Mouse (Mus musculus) inflammation-experienced regulatory T-cells, adult 6 months (primary cell): Measurements from ENCODE around the gene Tbc1d2. TPM values are rescaled to one million over a fixed set of nuclear protein-coding genes. Genes with fewer than 3 reads are reported as not detected.
"Not testable (repeated sequence)": the region's sequence is repeated elsewhere in the genome, so short reads cannot be mapped to it uniquely, and the experiment has no call there.

Experiments used
- ATAC-seq: one replicate; pipeline ENCODE4 v1.8.0; 2017
- polyA plus RNA-seq, 3 experiments: library from polyadenylated mRNA; unstranded; fragments of 100-300 nt; shearing (Covaris generic); gene quantifications; one replicate each; pipeline ENCODE4 v1.2.1; 2017

Gene Tbc1d2
- polyA plus RNA-seq, 3 experiments from 2014 or later, result 0.12 to 1.3 (median 0.34) TPM

DNA sequence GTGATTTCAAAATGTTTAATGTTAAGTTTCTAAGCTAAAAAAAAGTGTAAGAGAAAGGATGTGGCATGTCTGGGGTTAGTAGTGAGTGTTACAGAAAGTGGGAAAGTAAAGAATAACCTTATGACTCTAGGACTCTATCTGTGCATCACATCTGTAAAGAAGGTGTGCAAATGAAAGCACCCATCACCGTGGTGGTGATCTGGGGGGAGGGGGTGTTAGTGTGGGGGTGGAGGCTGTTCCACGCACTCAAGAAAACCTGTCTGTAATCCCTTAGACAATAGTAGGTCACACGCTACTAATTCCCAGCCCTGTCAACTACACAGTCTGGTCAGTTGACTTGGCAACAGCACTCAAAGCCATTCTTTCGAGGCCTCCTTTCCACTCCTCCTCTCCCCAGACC lies 8.7 kb downstream of the Tbc1d2 start:
- ATAC-seq, result no peak

DNA sequence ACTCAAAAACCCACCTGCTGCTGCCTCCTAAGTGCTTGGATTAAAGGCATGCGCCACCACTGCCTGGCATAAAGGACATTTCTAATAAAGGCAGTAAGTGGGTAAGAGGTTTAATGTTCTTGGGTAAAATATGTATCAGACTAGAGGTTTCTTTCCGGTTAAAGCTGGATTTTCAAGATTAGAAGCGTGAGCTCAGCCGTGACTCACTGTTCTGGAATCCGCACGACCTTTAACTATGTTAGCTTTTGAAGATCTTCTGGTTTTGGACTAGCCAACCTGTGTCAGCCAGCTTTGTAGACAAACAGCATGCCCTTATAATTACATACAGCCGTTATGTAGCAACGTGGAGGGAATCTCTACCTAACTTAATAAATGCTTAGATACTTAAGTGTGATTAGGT lies 10.1 kb downstream of the Tbc1d2 start:
- ATAC-seq, result no peak

DNA sequence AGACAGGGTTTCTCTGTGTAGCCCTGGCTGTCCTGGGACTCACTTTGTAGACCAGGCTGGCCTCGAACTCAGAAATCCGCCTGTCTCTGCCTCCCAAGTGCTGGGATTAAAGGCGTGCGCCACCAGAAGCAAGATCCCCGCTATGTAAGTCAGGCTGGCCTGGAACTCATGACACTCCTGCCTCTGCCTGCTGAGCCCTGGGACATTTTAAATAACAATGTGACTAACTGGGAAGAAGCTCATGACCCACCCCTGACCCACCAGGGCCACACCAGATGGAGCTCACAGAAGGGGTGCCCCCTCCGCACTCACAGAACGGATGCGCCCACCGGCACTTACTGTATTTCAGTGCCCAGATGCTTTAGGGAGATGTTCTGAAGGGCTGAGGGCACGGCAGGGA lies 12.8 kb downstream of the Tbc1d2 start:
- ATAC-seq, result not testable (repeated sequence)

DNA sequence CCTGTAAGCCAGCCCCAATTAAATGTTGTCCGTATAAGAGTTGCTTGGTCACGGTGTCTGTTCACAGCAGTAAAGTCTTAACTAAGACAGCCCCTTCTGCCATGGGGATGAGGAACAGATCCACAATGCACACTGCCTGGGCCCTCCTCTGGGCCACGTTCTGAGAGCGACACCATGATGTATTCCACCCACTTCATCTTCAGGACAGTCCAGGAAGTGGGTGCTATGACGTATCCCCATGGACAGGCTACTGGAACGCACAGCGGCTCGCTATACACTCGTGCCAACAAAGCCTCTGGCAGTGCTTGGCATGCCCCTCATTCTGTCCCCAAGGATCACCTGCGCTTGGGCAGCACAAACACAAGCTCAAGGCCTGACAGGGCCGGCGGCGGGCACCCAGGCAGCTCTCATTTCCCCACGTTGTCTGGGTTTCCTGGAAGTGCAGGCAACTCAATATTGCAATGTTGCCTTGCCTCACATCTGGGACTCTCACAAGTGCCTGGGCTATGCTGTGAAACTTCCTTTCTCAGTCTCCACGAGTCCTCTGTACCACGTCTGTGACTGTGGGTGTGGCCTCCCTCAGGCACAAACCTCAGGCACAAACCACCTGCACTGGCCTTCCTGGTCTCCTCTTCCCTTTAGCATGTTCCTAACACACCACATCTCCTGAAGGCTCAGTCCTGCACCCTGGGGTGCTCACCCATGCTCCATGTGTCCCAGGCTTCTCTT lies 14.1 kb downstream of the Tbc1d2 start:
- ATAC-seq, result no peak

DNA sequence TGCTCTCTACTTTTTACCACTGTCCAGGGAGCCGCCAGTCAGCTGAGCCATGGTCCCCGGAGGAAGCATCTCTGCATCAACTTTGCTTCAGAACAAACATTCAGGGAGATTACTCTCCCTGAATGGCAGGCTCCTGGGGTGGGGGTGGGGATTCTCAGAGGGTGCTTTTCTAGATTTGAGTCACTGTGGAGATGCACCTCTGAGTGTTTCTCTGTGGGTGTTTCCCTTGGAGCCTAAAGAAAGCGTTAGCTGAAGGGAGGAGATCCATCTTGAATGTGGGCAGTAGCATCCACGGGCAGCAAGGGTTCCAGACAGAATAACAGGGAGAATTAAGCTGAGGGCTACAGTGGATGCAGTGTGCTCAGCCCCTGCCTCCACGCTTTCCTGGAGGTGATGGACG lies 15.1 kb downstream of the Tbc1d2 start:
- no peak for ATAC-seq

DNA sequence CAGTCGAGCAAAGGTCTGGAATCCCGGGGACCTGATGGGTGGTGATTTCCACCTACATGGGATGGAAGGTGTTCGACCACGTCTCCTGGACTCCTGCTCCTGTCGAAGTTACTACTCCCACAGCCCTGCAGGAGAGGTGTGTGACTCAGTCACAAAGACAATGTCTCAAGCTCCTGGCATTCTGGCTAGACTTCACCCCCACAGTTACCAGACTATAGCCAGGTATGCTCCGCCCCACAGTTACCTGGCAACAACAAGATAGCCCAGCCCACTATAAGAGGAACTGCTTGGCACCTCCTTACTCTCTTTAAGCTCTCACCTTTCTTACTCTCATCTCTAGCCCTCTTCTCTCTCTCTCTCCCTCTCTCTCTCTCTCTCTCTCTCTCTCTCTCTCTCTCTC lies 16.4 kb downstream of the Tbc1d2 start:
- ATAC-seq, result not testable (repeated sequence)

DNA sequence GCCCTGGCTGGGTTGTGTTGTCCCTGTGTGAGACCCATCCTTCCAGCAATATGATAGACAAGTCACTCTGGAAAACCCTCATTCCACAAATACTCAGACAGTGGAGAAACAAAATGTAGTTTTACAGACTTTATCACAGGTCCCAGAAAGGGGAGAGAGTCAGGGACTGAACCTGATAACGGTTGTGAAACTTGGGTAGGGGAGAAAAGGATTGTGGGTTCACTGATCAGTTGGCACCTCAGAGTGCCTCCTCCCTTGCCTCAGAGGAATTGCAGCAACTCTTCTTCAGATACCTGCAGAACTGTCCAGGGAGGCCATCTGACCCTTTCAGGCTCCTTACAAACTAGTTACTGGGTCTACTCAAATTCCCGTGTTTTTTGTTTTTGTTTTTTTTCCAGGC lies 17.5 kb downstream of the Tbc1d2 start:
- no peak for ATAC-seq

DNA sequence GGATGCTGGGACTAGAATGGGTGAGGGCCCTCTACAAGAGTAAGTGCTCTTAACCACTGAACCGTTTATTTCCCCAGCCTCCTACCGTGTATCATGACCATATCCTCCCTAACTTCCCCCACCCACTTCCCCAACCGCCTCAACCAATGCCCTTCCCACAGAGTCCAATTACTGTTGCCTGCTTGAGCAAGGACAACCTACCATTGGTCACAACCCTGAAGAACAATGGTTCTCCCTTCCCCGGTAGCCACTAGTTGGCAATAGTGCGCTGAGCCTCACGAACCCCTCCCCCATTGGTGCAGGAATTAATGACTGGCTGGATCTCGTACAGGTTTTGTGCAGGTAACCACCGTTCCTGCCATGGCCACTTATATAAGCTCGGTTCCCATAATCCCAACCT lies 19.6 kb downstream of the Tbc1d2 start:
- ATAC-seq, result no peak

DNA sequence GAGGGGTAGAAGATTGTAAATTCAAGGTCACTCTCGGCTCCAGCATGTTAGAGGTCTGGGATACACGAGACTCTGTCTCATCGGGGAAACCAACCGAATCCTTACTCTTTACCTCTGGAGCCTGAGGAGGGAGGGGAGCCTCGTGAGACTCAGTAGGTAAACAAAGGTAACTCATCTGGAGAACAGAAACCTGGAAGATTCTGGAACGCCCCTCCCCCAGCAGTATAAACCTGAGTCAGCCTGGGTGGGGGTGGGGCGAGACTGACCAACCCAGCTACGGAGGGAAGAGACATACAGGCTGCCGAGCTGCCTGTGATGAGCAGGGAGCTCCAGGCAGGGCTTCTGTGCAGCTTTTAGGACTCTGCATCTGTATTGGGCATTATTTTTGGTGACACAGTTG lies 21.1 kb downstream of the Tbc1d2 start:
- ATAC-seq, result no peak

DNA sequence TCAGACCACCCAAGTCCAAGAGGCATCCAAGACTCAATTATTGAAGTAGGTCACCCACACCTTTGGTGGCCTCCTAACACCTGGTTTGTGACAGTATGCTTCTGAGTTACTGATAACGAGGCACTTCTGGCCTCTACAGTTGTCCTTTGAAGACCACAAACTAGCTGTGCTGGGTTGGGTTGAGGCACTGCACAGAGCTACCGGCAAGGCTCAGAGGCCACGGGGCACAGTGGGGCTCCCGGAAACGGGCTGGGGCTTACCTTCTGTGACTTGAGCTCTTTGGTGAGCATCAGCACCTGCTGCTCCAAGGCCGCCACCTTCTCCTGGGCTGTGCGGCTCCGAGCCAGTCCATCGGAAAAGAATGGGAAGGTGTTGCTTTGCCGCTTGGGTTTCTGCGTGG lies 21.9 kb downstream of the Tbc1d2 start:
- no peak for ATAC-seq

DNA sequence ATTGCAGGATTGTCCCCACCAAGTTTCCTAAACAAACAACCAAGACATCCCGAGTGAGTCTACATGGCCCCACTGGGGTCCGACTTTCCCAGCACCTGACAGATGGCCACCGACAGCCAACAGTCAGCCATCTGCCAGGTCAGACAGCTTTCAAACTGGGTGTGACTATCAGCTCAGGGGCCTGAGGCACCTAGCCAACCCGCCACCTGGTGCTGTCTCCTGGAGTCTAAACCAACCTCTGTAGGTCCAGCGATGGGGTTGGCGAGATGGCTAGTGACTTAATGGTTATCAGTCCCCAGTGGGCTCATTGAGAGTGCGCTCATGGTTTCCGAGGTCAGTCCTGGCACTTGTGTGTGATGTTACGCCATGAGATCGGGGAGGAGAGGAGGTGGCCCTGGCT lies 24.9 kb downstream of the Tbc1d2 start:
- no peak for ATAC-seq

DNA sequence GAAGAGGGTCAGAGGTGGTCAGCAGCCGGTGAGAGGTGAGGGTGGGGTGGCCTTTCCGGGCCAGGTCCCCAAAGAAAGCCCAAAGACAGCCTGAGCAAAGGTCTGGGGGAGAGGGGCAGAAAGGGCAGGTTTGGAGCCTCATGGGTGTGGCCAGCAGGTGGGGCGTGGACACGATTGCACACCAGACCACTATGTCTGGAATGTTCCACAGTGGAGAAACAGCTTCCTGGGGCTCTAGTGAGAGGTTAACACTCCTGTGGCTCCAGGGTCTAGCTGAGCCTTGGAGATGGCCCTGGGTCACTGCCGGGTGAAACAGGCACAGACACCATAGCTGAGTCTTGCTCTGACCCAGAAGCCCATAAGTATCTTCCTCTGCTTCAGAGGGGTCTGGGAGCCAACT lies 27.0 kb downstream of the Tbc1d2 start:
- no peak for ATAC-seq

DNA sequence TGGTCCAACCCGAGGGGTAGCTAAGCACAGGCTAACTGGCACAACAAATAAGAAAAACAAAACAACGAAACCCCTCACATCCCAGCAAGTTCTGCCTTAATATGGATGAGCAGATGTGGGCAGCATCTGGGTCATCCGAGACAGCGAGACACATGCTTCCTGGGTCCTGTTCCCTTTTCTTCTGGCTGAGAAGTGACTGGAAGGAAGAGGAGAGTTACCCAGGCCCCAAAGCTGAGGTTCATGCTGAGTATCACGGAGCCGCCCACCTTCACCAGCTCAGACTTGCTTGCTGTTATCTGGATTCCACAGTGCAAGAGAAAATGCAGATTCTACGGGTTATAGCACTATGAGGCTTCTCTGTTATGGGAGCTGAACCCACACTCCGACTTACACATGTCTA lies 29.1 kb downstream of the Tbc1d2 start:
- no peak for ATAC-seq

DNA sequence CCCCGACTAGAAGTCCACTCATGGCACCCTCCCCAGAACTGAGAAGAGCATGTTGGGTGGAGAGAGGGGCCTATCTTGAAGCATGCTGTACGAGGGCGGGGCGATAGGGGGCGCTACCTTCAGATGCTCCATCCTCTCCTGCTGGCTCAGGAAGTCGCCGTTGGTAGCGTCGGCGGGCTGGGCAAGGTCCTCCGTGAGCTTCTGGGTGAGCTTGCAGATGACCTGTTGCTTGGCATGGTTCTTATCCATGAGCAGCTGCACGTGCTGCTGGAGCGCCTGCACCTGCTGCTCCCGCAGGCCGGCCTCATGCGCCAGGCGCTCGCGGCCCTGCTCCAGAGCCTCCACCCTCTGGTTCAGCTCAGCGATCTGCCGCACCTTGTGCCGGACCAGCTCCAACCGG lies 29.7 kb downstream of the Tbc1d2 start:
- no peak for ATAC-seq

DNA sequence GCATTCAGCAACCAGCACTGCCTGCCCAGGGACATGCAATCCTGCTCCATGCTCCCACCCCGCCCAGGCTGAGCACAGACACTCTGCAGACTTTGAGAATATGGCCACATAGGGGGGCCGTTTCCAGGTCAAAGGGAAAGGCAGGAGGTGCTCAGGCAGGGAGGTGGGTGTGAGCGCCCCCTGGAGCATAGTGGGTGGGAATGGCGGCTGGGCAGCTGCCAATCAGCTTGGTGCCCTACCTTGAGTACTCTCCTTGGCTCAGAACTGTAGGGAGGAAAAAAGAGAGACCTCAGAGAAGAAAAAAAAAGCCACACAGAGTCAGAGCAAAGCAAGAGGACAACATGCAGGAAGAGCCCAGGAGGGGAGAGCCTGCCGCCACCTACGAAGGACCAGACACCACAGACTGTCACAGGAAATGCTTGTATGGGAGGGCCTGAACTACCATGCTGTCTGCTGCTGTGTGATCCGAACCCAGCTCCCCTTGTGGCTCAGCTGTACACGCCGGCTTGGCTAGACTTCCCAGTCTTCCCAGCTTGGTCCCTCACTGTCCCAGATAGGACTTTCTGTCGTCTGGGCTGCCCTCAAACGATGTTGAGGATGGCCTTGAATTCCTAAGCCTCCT lies 31.7 kb downstream of the Tbc1d2 start:
- peak; percentile 72 for ATAC-seq

DNA sequence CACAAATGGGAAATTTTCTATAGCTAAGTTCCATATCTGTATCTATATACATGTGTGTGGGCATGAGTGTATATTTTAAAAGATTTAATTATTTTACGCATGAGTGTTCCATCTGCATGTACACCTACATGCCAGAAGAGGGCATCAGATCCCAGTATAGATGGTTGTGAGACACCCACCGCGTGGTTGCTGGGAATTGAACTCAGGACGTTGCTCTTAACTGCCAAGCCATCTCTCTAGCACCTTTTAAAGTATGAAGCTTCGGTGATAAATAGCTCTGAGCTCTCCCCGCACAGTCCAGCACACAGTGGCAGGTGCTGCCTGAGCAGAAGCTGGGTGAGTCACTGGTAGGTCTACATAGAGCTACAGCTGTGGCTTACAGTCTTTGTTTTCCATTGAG lies 32.6 kb downstream of the Tbc1d2 start:
- no peak for ATAC-seq

DNA sequence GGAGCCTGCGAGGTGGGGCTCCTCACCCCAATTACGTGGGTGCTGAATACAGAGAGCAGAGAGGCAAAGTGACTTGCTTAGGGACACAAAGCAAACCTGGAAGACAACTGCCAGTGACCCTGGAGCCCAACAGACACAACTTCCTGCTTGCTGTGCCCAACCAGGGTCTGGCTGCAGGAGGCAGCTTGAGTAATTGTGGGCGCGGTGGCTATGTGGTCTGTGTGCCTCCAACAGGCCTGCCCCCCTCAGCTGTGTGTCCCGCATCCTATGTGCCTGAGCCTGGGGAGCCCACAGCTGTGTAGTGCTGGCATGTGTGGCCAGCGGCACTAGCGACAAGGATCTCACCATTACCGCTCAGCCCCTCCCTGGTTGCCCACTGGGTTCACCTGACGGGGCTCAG lies 35.4 kb downstream of the Tbc1d2 start:
- no peak for ATAC-seq

DNA sequence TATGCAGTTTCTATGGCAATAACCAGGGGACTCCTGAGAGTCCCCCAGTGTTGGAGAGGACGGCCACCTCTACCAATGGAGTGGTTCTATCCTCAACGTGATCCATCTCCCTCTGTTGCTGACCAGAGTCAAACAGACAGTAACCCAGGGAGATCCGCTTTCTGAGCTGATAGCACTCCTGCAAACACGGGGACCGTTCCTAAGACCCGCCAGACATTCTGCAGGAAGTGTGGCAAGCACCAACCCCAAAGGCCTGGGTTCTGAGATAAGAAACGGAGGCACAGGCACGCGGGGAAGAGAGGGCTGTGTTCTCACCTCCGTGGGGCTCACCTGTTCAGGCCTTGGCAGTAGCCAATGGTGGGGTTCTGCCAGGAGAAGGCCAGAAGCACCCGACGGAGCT lies 36.4 kb downstream of the Tbc1d2 start:
- no peak for ATAC-seq

DNA sequence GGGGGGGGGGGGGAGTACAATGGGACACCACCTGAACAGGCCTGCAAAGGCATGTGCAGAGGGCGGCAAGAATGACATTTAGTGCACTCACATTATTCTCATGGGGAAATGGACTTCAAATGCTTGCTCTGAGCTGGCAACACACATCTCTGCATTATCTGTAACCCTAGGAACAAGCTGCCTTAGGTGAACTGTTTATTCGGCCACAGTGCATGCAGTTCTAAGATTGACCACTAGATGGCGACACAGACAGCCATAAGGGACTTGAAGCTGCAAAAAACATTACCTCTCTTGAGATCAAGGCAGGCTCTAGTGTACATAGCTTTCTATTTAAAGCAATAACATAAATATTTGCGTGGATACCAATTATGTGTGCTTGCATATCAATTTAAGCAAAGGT lies 38.8 kb downstream of the Tbc1d2 start:
- ATAC-seq, result peak; percentile 89

DNA sequence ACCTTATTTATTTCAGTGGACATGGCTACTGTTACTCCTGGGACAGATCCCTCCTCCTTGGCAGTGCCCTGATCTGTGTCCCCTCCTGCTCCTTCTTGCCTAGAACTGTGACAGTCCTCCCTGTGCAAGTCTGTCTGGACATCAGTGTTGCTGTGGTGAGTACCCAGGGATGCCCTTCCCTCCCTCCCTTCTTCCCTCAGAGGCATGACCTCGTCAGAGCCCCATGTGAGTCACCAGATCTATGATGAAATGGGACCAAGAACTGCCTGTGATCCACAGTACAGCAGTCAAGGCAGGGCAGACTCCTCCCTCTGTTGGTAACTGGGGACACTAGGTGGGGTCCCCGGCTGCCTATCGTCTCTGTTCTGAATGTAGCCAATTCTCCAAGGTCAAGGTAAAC lies 42.4 kb downstream of the Tbc1d2 start:
- no peak for ATAC-seq

DNA sequence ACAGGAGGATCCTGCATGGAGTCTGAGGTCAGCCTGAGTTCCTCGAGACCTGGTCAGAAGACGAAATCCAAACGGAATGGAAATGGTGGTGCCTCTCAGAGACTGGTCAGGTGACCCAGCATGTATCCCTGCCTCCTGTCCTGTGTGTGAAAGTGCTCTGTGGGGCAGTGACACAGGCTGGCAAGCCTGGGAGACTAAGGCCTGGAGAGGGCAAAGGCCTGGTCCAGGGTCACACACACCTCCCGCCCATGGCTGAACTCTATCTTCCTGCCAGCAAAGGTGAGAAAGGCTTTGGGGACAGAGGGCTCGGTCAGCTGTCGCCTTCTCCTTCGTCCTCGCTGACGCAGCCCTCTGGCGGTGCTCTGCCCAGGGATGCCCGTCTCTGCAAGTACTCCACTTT lies 44.6 kb downstream of the Tbc1d2 start:
- ATAC-seq, result no peak

DNA sequence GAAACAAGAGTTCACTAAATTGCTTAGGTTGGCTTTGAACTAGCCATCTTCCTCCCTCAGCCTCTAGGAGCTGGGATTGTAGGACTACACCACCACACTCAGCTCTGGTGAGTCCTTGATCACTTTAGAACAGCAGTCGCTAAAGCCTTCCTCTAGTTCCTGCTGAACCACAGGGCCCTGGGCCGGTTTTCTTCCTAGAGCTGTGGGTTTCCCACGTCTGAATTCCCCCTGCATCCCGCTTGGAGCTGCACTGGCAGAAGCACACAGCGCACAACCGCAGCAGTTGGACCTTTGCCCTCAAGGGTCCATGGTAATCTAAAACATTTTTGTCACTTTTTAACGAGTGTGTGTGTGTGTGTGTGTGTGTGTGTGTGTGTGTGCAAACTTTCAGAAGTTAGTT lies 47.3 kb downstream of the Tbc1d2 start:
- no peak for ATAC-seq

DNA sequence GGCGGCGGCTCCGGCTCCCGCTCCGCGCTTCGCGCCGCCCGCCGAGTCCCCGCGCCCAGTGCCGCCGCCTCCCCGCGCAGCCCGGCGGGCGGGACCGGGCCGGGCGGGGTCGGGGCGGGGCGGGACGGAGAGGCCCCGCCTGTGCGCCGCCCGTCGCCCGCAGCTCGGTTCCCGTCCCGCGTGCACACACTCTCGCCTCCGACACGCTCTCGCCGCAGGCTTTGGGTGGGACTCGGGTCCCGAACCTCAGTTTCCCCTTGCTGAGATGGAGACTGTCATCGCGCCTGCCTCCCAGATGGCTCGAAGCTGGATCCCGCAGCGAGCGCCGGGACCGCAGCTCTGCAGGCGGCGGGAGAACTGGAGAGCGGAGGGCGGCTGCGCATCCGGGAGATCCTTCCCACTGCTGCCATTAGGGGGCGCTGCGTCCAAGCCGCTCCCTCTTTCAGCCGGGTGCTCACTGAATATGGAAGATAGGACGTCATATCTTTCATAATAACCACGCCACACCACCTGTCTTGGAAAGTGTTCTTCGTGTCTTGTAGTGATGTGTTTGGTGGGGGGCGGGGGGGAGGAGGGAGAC lies 48.1 kb downstream of the Tbc1d2 start, which contains the start of gene Coro2a:
Coro2a (minus strand) TSS at position 359 of the 580 bp plus-strand sequence.
- peak; percentile 83 for ATAC-seq

DNA sequence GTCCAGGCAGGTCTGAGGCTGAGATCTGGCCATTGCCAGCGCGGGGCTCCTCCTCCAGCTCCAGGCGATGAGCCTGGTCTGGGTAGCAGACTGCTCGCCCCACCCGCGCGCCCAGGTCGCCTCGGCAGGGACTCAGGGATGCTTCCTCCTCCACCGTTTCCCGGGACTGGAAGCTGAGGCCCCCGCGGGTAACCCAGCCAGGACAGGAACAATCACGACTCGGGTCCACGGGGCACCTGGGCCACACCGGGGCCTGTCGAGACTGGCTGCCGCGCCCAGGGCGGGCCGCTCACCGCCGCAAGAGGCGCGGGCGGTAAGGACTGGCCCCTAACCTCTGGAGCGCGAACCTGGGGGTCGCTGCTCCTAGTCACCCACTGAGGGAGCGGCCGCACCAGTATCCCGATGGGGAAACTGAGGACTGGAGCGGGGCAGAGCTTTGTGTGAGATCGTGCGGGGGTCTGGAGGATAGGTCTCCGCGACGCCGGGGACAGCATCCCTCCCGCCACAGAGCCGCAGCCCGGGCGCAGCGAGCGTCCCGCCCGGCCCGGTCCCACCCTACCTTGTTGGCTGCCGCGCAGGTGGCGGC lies 48.7 kb downstream of the Tbc1d2 start:
- ATAC-seq, result peak; percentile 6
